Mouse (Mus musculus) cerebral cortex, adult 2 months (tissue): ENCODE measurements around the gene Fgf8.

Experiments used
- WGBS: fragments of 180-500 bp; shearing (Covaris S2); methylation state at CpG from one replicate; pipeline ENCODE4 v1.1.7; 2018; 5-methylcytosine and 5-hydroxymethylcytosine counted together

The Fgf8 gene

GRCm38 (mm10) chr19:45748691-45749242, 6.1 kb upstream of the Fgf8 start:
- WGBS, result 2% methylated on average over 33 of the region's 33 CpGs

GRCm38 (mm10) chr19:45748206-45748605, 5.5 kb upstream of the Fgf8 start:
- WGBS, result 50% methylated on average over 9 of the region's 9 CpGs

- 43% methylated on average over 11 of the region's 11 CpGs for WGBS
Measured at GRCm38 (mm10) chr19:45747028-45747867, 4.5 kb upstream of the Fgf8 start.

GRCm38 (mm10) chr19:45746153-45747020, 3.7 kb upstream of the Fgf8 start:
- 20% methylated on average over 29 of the region's 29 CpGs for WGBS

GRCm38 (mm10) chr19:45745344-45746152, 2.8 kb upstream of the Fgf8 start:
- 15% methylated on average over 32 of the region's 32 CpGs for WGBS

GRCm38 (mm10) chr19:45743619-45744018, 904 bp upstream of the Fgf8 start:
- 61% methylated on average over 7 of the region's 7 CpGs for WGBS

GRCm38 (mm10) chr19:45742984-45743575, 365 bp upstream of the Fgf8 start:
- 6% methylated on average over 34 of the region's 44 CpGs for WGBS

- 8% methylated on average over 45 of the region's 45 CpGs for WGBS
Measured at GRCm38 (mm10) chr19:45741431-45742217, 1.1 kb downstream of the Fgf8 start.

GRCm38 (mm10) chr19:45740817-45741216, 1.9 kb downstream of the Fgf8 start:
- 35% methylated on average over 7 of the region's 7 CpGs for WGBS

GRCm38 (mm10) chr19:45740233-45740632, 2.5 kb downstream of the Fgf8 start:
- WGBS, result 17% methylated on average over 13 of the region's 13 CpGs

- WGBS, result 78% methylated on average over 5 of the region's 5 CpGs
Measured at GRCm38 (mm10) chr19:45738521-45738920, 4.2 kb downstream of the Fgf8 start.

GRCm38 (mm10) chr19:45737846-45738484, 4.8 kb downstream of the Fgf8 start:
- 88% methylated on average over 10 of the region's 10 CpGs for WGBS

- WGBS, result 29% methylated on average over 23 of the region's 23 CpGs
Measured at GRCm38 (mm10) chr19:45737208-45737845, 5.4 kb downstream of the Fgf8 start.

- 4% methylated on average over 28 of the region's 28 CpGs for WGBS
Measured at GRCm38 (mm10) chr19:45736855-45737207, 5.9 kb downstream of the Fgf8 start.

GRCm38 (mm10) chr19:45736241-45736640, 6.5 kb downstream of the Fgf8 start:
- WGBS, result 62% methylated on average over 1 of the region's 1 CpGs

GRCm38 (mm10) chr19:45734762-45735161, 8.0 kb downstream of the Fgf8 start:
- 82% methylated on average over 7 of the region's 7 CpGs for WGBS

- WGBS, result 92% methylated on average over 5 of the region's 5 CpGs
Measured at GRCm38 (mm10) chr19:45734191-45734590, 8.5 kb downstream of the Fgf8 start.

- 46% methylated on average over 10 of the region's 10 CpGs for WGBS
Measured at GRCm38 (mm10) chr19:45733564-45733963, 9.2 kb downstream of the Fgf8 start.

- 92% methylated on average over 7 of the region's 7 CpGs for WGBS
Measured at GRCm38 (mm10) chr19:45731658-45732057, 11.1 kb downstream of the Fgf8 start.
